Mouse (Mus musculus): ENCODE results near the gene Creb5. TPM values are rescaled to one million over a fixed set of nuclear protein-coding genes. Genes with fewer than 3 reads are reported as not detected.

Creb5 gene
- polyA plus RNA-seq, 1 experiment from 2014 or later, result 2.8 TPM

GRCm38 (mm10) chr6:53575191-53575590, 288.1 kb downstream of the Creb5 start:
- Histone ChIP-seq H3K4me3 (ENCODE audit: low read depth, low read length) (no peak overlapping the region), H3K9me3 (ENCODE audit: control insufficient read depth) (no peaks in the 10 kb centered on the region), H3K9ac (ENCODE audit: low read depth, low read length) (no peak overlapping the region), H3K27me3 (replicated peaks; ENCODE audit: control insufficient read depth, insufficient read depth, low read length) (no peaks in the 10 kb centered on the region), H3K4me2 (replicated peaks; ENCODE audit: low read depth) (peak overlapping the region; percentile 57; the same call in 1 of the 2 replicates), H3K36me3 (ENCODE audit: control insufficient read depth, insufficient read depth) (no peaks in the 10 kb centered on the region), H3K27ac (ENCODE audit: low read depth, low read length) (no peak overlapping the region), H3K4me1 (replicated peaks; ENCODE audit: control insufficient read depth, insufficient read depth, low read length) (no peaks in the 10 kb centered on the region)
- no peak for ATAC-seq
- TF ChIP-seq CTCF (IDR thresholded peaks at IDR 0.05; ENCODE audit: low read depth), result no peak
- WGBS, result 79% methylated on average over 4 of the region's 4 CpGs

- no peak for ATAC-seq
- H3K27me3 ChIP-seq (replicated peaks; ENCODE audit: control insufficient read depth, insufficient read depth, low read length), result no peaks in the 10 kb centered on the region
- 89% methylated on average over 3 of the region's 3 CpGs for WGBS
- H3K9ac ChIP-seq (ENCODE audit: low read depth, low read length), result no peak overlapping the region
- no peaks in the 10 kb centered on the region for H3K4me1 ChIP-seq (replicated peaks; ENCODE audit: control insufficient read depth, insufficient read depth, low read length)
- no peak overlapping the region for H3K27ac ChIP-seq (ENCODE audit: low read depth, low read length)
- TF ChIP-seq CTCF (IDR thresholded peaks at IDR 0.05; ENCODE audit: low read depth), result no peak
- no peak overlapping the region for H3K4me2 ChIP-seq (replicated peaks; ENCODE audit: low read depth)
- H3K4me3 ChIP-seq (ENCODE audit: low read depth, low read length), result no peak overlapping the region
- H3K36me3 ChIP-seq (ENCODE audit: control insufficient read depth, insufficient read depth), result no peaks in the 10 kb centered on the region
- no peaks in the 10 kb centered on the region for H3K9me3 ChIP-seq (ENCODE audit: control insufficient read depth)
Observed at GRCm38 (mm10) chr6:53575836-53576235, 288.8 kb downstream of the Creb5 start.

DNA sequence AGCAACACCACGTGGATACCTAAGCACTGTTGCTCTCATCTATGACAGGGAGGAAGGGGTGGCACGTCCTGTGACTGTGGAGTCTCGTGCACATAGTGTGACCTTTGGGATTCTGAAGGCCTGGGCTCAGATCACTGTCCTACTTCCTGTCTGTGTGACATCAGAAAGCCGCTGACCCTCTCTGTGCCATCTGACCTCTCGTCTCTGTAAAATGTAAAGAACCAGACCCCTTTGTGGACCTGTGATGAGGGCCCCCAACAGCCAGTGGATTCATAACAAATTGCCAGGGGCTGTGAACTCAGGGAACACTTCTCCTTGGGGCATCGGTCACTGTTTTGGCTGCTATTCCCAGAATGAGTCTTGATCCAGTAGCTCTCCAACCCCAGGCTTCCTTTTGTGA, 289.8 kb downstream of the Creb5 start:
- Histone ChIP-seq H3K36me3 (ENCODE audit: control insufficient read depth, insufficient read depth) (no peaks in the 10 kb centered on the region), H3K9ac (ENCODE audit: low read depth, low read length) (no peak overlapping the region), H3K4me3 (ENCODE audit: low read depth, low read length) (no peak overlapping the region), H3K9me3 (ENCODE audit: control insufficient read depth) (no peaks in the 10 kb centered on the region), H3K27ac (ENCODE audit: low read depth, low read length) (no peak overlapping the region), H3K4me1 (replicated peaks; ENCODE audit: control insufficient read depth, insufficient read depth, low read length) (no peaks in the 10 kb centered on the region), H3K4me2 (replicated peaks; ENCODE audit: low read depth) (no peak overlapping the region), H3K27me3 (replicated peaks; ENCODE audit: control insufficient read depth, insufficient read depth, low read length) (no peaks in the 10 kb centered on the region)
- no peak for ATAC-seq
- 82% methylated on average over 6 of the region's 6 CpGs for WGBS
- TF ChIP-seq CTCF (IDR thresholded peaks at IDR 0.05; ENCODE audit: low read depth), result no peak

DNA sequence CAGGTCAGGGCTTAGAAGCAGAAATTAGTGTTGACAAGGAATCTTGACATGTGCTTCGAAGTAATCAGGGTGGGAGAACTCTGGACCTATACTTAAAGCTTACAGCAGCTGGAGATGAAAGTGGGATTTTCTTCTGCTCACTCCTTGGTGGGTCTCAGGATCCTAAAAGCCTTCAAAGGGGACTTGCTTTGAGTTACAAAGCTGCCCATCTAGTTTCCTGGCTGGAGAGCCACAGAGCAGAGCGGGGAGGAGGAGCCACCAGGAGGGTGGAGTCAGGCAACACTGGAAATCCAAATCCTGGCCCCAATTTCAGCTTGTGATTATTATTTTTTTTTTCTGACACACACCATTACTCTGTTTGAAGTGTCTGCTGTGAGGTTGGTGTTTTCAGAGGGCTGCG, 290.7 kb downstream of the Creb5 start:
- no peak for ATAC-seq

GRCm38 (mm10) chr6:53580346-53580745, 293.3 kb downstream of the Creb5 start:
- WGBS, result 80% methylated on average over 7 of the region's 7 CpGs
- no peak for ATAC-seq
- H3K27ac ChIP-seq (ENCODE audit: low read depth, low read length), result no peak overlapping the region

More for the DNA sequence above, 290.7 kb downstream of the Creb5 start:
- Histone ChIP-seq H3K27ac (ENCODE audit: low read depth, low read length) (no peak overlapping the region), H3K9ac (ENCODE audit: low read depth, low read length) (no peak overlapping the region), H3K4me3 (ENCODE audit: low read depth, low read length) (no peak overlapping the region), H3K4me1 (replicated peaks; ENCODE audit: control insufficient read depth, insufficient read depth, low read length) (no peaks in the 10 kb centered on the region), H3K27me3 (replicated peaks; ENCODE audit: control insufficient read depth, insufficient read depth, low read length) (no peaks in the 10 kb centered on the region), H3K4me2 (replicated peaks; ENCODE audit: low read depth) (no peak overlapping the region), H3K9me3 (ENCODE audit: control insufficient read depth) (no peaks in the 10 kb centered on the region), H3K36me3 (ENCODE audit: control insufficient read depth, insufficient read depth) (no peaks in the 10 kb centered on the region)
- 73% methylated on average over 3 of the region's 3 CpGs for WGBS
- no peak for TF ChIP-seq CTCF (IDR thresholded peaks at IDR 0.05; ENCODE audit: low read depth)

DNA sequence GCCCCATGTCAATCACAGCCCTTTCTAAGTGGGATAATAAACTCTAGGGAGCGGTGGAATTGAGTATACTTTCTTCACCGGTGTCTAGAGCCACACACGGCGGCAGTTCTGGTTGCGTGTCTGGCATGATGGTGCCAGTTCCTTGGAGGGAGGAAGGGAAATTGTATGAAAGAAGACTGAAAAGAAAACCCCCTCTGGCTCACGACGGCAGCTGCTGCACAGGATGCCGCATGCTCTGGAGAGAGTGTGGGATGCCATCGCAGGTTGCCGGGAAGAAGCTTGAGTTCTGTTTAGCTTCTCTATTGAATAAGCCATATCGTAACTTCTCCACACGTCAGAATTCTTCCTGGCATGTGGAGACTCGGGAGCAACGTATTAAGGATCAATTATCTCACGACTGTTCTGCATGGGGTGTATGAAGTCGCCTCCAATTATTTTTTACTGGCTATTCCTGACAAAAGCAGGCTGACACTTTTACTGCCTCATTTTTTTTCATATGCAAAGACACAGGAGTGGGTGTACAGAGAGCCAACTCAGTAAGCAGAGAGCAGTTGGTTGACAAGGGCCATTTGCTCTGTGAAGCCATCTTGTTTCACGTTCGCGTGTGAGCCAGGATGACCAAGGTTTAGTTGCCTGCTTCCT, 296.3 kb downstream of the Creb5 start:
- no peak overlapping the region for H3K4me2 ChIP-seq (replicated peaks; ENCODE audit: low read depth)
- no peaks in the 10 kb centered on the region for H3K9me3 ChIP-seq (ENCODE audit: control insufficient read depth)
- no peak overlapping the region for H3K9ac ChIP-seq (ENCODE audit: low read depth, low read length)
- WGBS, result 75% methylated on average over 19 of the region's 19 CpGs
- no peak overlapping the region for H3K4me3 ChIP-seq (ENCODE audit: low read depth, low read length)
- no peak for TF ChIP-seq CTCF (IDR thresholded peaks at IDR 0.05; ENCODE audit: low read depth)
- H3K27ac ChIP-seq (ENCODE audit: low read depth, low read length), result no peak overlapping the region
- ATAC-seq, result no peak
- H3K36me3 ChIP-seq (ENCODE audit: control insufficient read depth, insufficient read depth), result no peaks in the 10 kb centered on the region
- no peaks in the 10 kb centered on the region for H3K27me3 ChIP-seq (replicated peaks; ENCODE audit: control insufficient read depth, insufficient read depth, low read length)
- H3K4me1 ChIP-seq (replicated peaks; ENCODE audit: control insufficient read depth, insufficient read depth, low read length), result no peaks in the 10 kb centered on the region

More at GRCm38 (mm10) chr6:53580346-53580745, 293.3 kb downstream of the Creb5 start:
- Histone ChIP-seq H3K4me2 (replicated peaks; ENCODE audit: low read depth) (no peak overlapping the region), H3K4me1 (replicated peaks; ENCODE audit: control insufficient read depth, insufficient read depth, low read length) (no peaks in the 10 kb centered on the region), H3K9ac (ENCODE audit: low read depth, low read length) (no peak overlapping the region), H3K4me3 (ENCODE audit: low read depth, low read length) (no peak overlapping the region), H3K36me3 (ENCODE audit: control insufficient read depth, insufficient read depth) (no peaks in the 10 kb centered on the region), H3K27me3 (replicated peaks; ENCODE audit: control insufficient read depth, insufficient read depth, low read length) (no peaks in the 10 kb centered on the region), H3K9me3 (ENCODE audit: control insufficient read depth) (no peaks in the 10 kb centered on the region)
- TF ChIP-seq CTCF (IDR thresholded peaks at IDR 0.05; ENCODE audit: low read depth), result no peak

All from intestine, postnatal 0 days (tissue).